In genomic region chr17:70751676-70752075, GRCm38 (mm10) we compare ENCODE assay signal across 8 mouse cellular contexts.
A peak's percentile ranks its signal among the peaks of the same experiment; 100 is the strongest.
DNase-seq lines count a peak whose midpoint lies in the region; ATAC-seq and TF ChIP-seq lines count a peak whose summit lies in the region.

No protein-coding gene starts in this region.

- H3K79me2 ChIP-seq in CH12.LX (replicated peaks; ENCODE audit: control insufficient read depth, extremely low read depth, insufficient read depth, poor library complexity, severe bottlenecking): no peaks in the 10 kb centered on the region

- dilution Hi-C loops in CH12.LX (cut with MboI; ENCODE audit: extremely low pct_ligation_motif_present, extremely low pct_unique_long_range_greater_than_20kb, low sequenced_read_pairs): no loop called here

- no peak for TF ChIP-seq RAD21 in CH12.LX (IDR thresholded peaks at IDR 0.05; ENCODE audit: low read depth, low read length)

- no peak for ATAC-seq in heart, embryonic 11.5 days (replicated peaks; ENCODE audit: insufficient number of reproducible peaks, low FRiP score, low TSS enrichment)
- no peak for ATAC-seq in hindbrain, embryonic 11.5 days (ENCODE audit: low FRiP score)
- ATAC-seq in liver, embryonic 16.5 days (ENCODE audit: low read depth): no peak

- no peak for TF ChIP-seq CTCF in CH12.LX (conservative IDR thresholded peaks at IDR 0.05 in 1 of 2, IDR thresholded peaks at IDR 0.05 in 1 of 2; ENCODE audit: low read depth in 2 of 2, low read length in 2 of 2)

- in situ Hi-C loops in CH12.LX (cut with MboI; ENCODE audit: low pct_ligation_motif_present, low pct_unique_long_range_greater_than_20kb, low sequenced_read_pairs): loop anchor here (10.0 kb wide), 1 partner anchor 193 kb away; no protein-coding TSS in a partner anchor

- no peak for DNase-seq in heart, postnatal 36 days
- no peak for DNase-seq in CH12.LX (ENCODE audit: extremely low read depth)
- DNase-seq in hindbrain, embryonic 11.5 days (ENCODE audit: low spot score): no peak
- no peak for DNase-seq in cerebellum, adult 18-20 months
- no peak for DNase-seq in urinary bladder, postnatal 25 days (ENCODE audit: low spot score)
- DNase-seq in ovary, adult 18-20 months (ENCODE audit: low spot score): no peak

- peak overlapping the region; percentile 48 for H3K4me3 ChIP-seq in heart, embryonic 11.5 days (ENCODE audit: low read depth, low read length)
- no peak overlapping the region for H3K4me3 ChIP-seq in CH12.LX (replicated peaks in 1 of 3; ENCODE audit: low read depth in 2 of 3, low read length in 2 of 3, poor library complexity in 1 of 3)
- no peak overlapping the region; the same call in 1 of the 2 replicates for H3K4me3 ChIP-seq in hindbrain, embryonic 11.5 days (ENCODE audit: low read depth, low read length)
- no peak overlapping the region for H3K4me3 ChIP-seq in liver, embryonic 16.5 days (ENCODE audit: low read depth, low read length)

- no peaks in the 10 kb centered on the region for H3K9me3 ChIP-seq in heart, embryonic 11.5 days (replicated peaks; ENCODE audit: control insufficient read depth, low read length)
- H3K9me3 ChIP-seq in CH12.LX (replicated peaks; ENCODE audit: low read length): no peaks in the 10 kb centered on the region
- H3K9me3 ChIP-seq in hindbrain, embryonic 11.5 days (ENCODE audit: control insufficient read depth, low read length): no peaks in the 10 kb centered on the region
- H3K9me3 ChIP-seq in liver, embryonic 16.5 days (replicated peaks; ENCODE audit: control insufficient read depth, low read length): no peaks in the 10 kb centered on the region

- H3K27me3 ChIP-seq in heart, embryonic 11.5 days (ENCODE audit: control insufficient read depth, insufficient read depth, low read length): no peaks in the 10 kb centered on the region; the same call in 1 of the 2 replicates
- no peaks in the 10 kb centered on the region for H3K27me3 ChIP-seq in CH12.LX (replicated peaks)
- H3K27me3 ChIP-seq in hindbrain, embryonic 11.5 days (ENCODE audit: control insufficient read depth, insufficient read depth, low read length): peaks cover 4% of the 10 kb centered on the region; the same call in 1 of the 2 replicates
- peaks cover 22% of the 10 kb centered on the region for H3K27me3 ChIP-seq in liver, embryonic 16.5 days (ENCODE audit: control insufficient read depth, insufficient read depth, low read depth, low read length)

- H3K4me2 ChIP-seq in heart, embryonic 11.5 days: peak overlapping the region; percentile 71
- H3K4me2 ChIP-seq in CH12.LX (ENCODE audit: insufficient read depth, low read depth, poor library complexity, severe bottlenecking): no peak overlapping the region
- peak overlapping the region; percentile 51 for H3K4me2 ChIP-seq in hindbrain, embryonic 11.5 days (replicated peaks; ENCODE audit: low read depth, low read length)
- peak overlapping the region; percentile 52 for H3K4me2 ChIP-seq in liver, embryonic 16.5 days (ENCODE audit: low read depth, low read length)

- H3K27ac ChIP-seq in heart, embryonic 11.5 days (ENCODE audit: low read depth, low read length): peak overlapping the region; percentile 83
- H3K27ac ChIP-seq in CH12.LX (ENCODE audit: insufficient read depth, low read depth): no peak overlapping the region
- no peak overlapping the region for H3K27ac ChIP-seq in hindbrain, embryonic 11.5 days (ENCODE audit: low read depth, low read length)
- H3K27ac ChIP-seq in liver, embryonic 16.5 days (ENCODE audit: low read length): no peak overlapping the region

- no peak for TF ChIP-seq EP300 in CH12.LX (IDR thresholded peaks at IDR 0.05; ENCODE audit: low read length)

- peak overlapping the region; percentile 76; the same call in 1 of the 2 replicates for H3K9ac ChIP-seq in heart, embryonic 11.5 days (ENCODE audit: low read depth, low read length)
- H3K9ac ChIP-seq in CH12.LX (ENCODE audit: insufficient read depth, low read depth): no peak overlapping the region
- H3K9ac ChIP-seq in hindbrain, embryonic 11.5 days (ENCODE audit: low read depth, low read length): no peak overlapping the region
- no peak overlapping the region for H3K9ac ChIP-seq in liver, embryonic 16.5 days (ENCODE audit: low read depth, low read length)

- WGBS in heart, embryonic 11.5 days (ENCODE audit: insufficient replicate concordance): 46% methylated on average over 6 of the region's 6 CpGs
- WGBS in hindbrain, embryonic 11.5 days: 54% methylated on average over 6 of the region's 6 CpGs
- WGBS in liver, embryonic 16.5 days (ENCODE audit: insufficient replicate concordance): 33% methylated on average over 6 of the region's 6 CpGs

- peaks cover 15% of the 10 kb centered on the region; the same call in 1 of the 2 replicates for H3K4me1 ChIP-seq in heart, embryonic 11.5 days (ENCODE audit: control insufficient read depth, insufficient read depth, low read length)
- peaks cover 0 to 38% of the 10 kb centered on the region in 2 experiments; a peak in 3 of 4 replicates for H3K4me1 ChIP-seq in CH12.LX (ENCODE audit: control insufficient read depth in 1 of 2, insufficient read depth in 2 of 2)
- H3K4me1 ChIP-seq in hindbrain, embryonic 11.5 days (replicated peaks; ENCODE audit: control insufficient read depth, insufficient read depth, low read length): peaks cover 6% of the 10 kb centered on the region; the same call in 1 of the 2 replicates
- H3K4me1 ChIP-seq in liver, embryonic 16.5 days (ENCODE audit: control insufficient read depth, low read depth, low read length): peaks cover 8% of the 10 kb centered on the region

- no peak for TF ChIP-seq POLR2A in CH12.LX (IDR thresholded peaks at IDR 0.05; ENCODE audit: low read depth, low read length)

- intact Hi-C loops in heart, postnatal 36 days (cut with DNase I): no loop called here

- H3K36me3 ChIP-seq in heart, embryonic 11.5 days (ENCODE audit: control insufficient read depth, insufficient read depth, low read length): no peaks in the 10 kb centered on the region
- no peaks in the 10 kb centered on the region for H3K36me3 ChIP-seq in CH12.LX (replicated peaks in 1 of 2; ENCODE audit: control insufficient read depth in 1 of 2, insufficient read depth in 1 of 2, low read length in 1 of 2)
- H3K36me3 ChIP-seq in hindbrain, embryonic 11.5 days (ENCODE audit: control insufficient read depth, insufficient read depth, low read length): no peaks in the 10 kb centered on the region
- no peaks in the 10 kb centered on the region for H3K36me3 ChIP-seq in liver, embryonic 16.5 days (ENCODE audit: control insufficient read depth, insufficient read depth)

TF ChIP-seq in CH12.LX, 34 proteins besides CTCF, POLR2A, EP300 and RAD21:
- no peak for TF ChIP-seq JUND (conservative IDR thresholded peaks at IDR 0.05; ENCODE audit: low read depth, low read length)
- peak; percentile 74 for TF ChIP-seq ZNF384 (IDR thresholded peaks at IDR 0.05; ENCODE audit: low read depth, low read length)
